Mouse (Mus musculus) neural tube, embryonic 10.5 days (tissue): ENCODE data around the gene Gm16506.
"Not testable (repeated sequence)": the region's sequence is repeated elsewhere in the genome, so short reads cannot be mapped to it uniquely, and the experiment has no call there.

Source experiments
- DNase-seq: peaks from one replicate; pipeline ENCODE4 v3.0.0-alpha.2; 2017; ENCODE audit warnings: low spot score; ENCODE audit errors: extremely low spot score

Gene Gm16506

DNA sequence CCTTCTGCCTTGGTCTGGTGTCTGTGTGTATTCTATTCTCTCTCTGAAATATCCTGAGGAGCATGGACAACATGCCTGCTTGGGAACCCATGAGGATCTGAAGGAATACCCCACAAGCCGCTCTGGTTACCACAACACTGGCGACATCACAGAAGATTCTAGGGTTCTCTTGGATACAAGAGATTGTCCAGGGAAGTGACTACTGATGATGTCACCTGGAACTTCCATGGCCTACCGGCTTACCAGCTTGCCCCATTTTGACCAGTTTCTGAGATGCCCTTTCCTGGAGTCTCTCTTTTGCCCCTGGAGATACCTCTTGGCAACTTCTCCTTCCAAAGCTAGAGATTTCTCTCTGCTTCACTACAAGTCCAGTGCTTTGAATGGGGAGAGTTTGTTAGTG lies at the start of gene Gm16506:
Gene Gm16506 (minus strand): TSS at position 101 of the 400 bp plus-strand sequence.
- not testable (repeated sequence) for DNase-seq

DNA sequence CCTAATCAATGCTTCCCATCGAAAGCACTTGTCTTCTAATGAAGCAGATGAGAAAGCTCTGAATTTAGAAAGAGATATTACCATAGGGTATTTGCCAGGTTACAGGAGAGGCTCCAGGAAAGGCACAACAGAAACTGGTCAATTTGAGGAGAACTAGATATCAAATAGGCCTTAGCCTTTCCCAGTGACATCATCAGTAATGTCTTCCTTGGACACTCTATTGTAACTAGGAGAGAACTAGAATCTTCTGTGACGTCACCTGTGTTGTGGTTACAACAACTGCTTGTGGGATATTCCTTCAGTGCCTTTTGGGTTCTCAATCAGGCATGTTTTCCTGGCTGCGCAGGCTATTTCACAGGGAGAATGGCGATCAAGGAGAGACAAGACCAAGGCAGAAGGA lies 20.3 kb upstream of the Gm16506 start, which contains the start of gene Gm6526:
Gene Gm6526 (plus strand): TSS at position 301 of the 400 bp plus-strand sequence.
- DNase-seq, result not testable (repeated sequence)

DNA sequence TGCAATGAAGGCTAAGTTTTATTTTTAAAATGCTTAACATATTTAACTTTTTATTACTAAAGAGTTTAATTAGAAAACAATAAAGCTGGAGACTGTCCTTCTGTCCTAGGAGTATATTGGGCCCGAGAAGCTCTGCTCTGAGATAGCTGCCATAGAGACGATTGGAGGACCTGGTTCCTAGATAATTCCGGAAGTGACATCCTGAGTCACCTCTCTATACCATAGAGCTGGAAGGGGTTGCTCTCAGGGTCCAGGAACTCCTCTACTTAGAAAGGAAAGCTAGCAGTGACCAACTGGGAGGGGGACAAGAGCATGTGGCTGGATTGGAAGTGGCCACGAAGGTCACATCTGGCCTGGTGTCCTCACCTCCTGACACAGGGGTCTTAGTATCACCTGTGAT lies 29.7 kb downstream of the Gm16506 start, which contains the start of gene Gm7324:
Gene Gm7324 (plus strand): TSS at position 208 of the 400 bp plus-strand sequence.
- not testable (repeated sequence) for DNase-seq

DNA sequence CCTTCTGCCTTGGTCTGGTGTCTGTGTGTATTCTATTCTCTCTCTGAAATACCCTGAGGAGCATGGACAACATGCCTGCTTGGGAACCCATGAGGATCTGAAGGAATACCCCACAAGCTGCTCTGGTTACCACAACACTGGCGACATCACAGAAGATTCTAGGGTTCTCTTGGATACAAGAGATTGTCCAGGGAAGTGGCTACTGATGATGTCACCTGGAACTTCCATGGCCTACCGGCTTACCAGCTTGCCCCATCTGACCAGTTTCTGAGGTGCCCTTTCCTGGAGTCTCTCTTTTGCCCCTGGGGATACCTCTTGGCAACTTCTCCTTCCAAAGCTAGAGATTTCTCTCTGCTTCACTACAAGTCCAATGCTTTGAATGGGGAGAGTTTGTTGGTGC lies 50.2 kb downstream of the Gm16506 start, which contains the start of gene Gm8165:
Gene Gm8165 (minus strand): TSS at position 101 of the 400 bp plus-strand sequence.
- not testable (repeated sequence) for DNase-seq
